20 mouse cellular contexts compared by ENCODE assay signal in the genomic region with DNA sequence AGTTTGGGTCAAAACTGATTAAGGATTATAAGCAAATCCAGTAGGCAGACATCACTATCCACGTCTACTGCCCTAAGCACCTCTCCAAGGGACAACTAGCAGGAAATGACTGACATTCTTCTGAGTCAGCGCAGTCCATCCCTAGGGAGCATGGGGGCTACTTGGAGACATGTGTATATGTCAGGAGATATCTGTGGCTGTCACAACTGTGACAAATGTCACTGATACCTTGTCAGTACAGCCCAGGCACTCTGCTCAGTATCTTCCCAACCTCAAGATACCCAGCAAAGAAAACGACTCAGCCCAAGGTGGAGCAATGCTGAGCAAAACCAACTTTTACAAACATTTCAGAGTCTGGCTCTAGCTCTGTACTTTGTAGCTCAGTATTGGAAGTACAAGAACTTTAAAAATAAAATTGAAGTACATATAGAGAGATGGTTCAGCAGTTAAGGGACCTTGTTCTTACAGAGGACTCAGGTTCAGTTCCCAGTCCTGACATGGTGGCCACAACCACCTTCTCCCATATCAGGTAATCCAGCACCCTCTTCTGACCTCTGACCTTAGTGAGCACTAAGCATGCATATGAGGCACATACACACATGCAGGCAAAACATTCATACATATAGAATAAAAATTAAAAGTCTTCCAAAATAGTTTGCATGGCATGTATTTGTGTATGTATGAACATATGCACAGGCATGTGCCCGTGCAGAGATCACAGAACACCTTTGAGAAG. TPM values are rescaled to one million over a fixed set of nuclear protein-coding genes. Genes with fewer than 3 reads are reported as not detected.
DNase-seq lines count a peak whose midpoint lies in the region; ATAC-seq and TF ChIP-seq lines count a peak whose summit lies in the region.
"Had no signal": no experiment of that assay in that cellular context is flagged by ENCODE, and none has a peak within 500 bp of the region (broad histone marks: within the 10 kb centered on the region; RNA-seq: fewer than 3 reads in every experiment).

No protein-coding gene starts in this region.

- H3K4me2 ChIP-seq in heart, embryonic 12.5 days, result no peak overlapping the region
- H3K4me2 ChIP-seq in stomach, embryonic 15.5 days, result no peak overlapping the region
- no peak overlapping the region for H3K4me2 ChIP-seq in stomach, postnatal 0 days (replicated peaks; ENCODE audit: low read depth)
- peak overlapping the region; percentile 51 for H3K4me2 ChIP-seq in liver, embryonic 12.5 days
- H3K4me2 ChIP-seq: hindbrain, embryonic 13.5 days; kidney, embryonic 15.5 days; limb, embryonic 12.5 days; neural tube, embryonic 15.5 days had no signal

- WGBS in heart, embryonic 12.5 days, result 23% methylated on average over 4 of the region's 4 CpGs
- 67% methylated on average over 4 of the region's 4 CpGs for WGBS in stomach, embryonic 15.5 days
- WGBS in stomach, postnatal 0 days, result 64% methylated on average over 4 of the region's 4 CpGs
- WGBS in liver, embryonic 12.5 days (ENCODE audit: insufficient replicate concordance), result 30% methylated on average over 4 of the region's 4 CpGs

- TF ChIP-seq EP300 in stomach, postnatal 0 days (optimal IDR thresholded peaks at IDR 0.05), result no peak

- no peaks in the 10 kb centered on the region for H3K9me3 ChIP-seq in heart, embryonic 12.5 days (replicated peaks)
- H3K9me3 ChIP-seq in stomach, embryonic 15.5 days, result no peaks in the 10 kb centered on the region
- H3K9me3 ChIP-seq in stomach, postnatal 0 days (ENCODE audit: control insufficient read depth, low read length), result no peaks in the 10 kb centered on the region
- H3K9me3 ChIP-seq in liver, embryonic 12.5 days (replicated peaks), result no peaks in the 10 kb centered on the region
- H3K9me3 ChIP-seq: hindbrain, embryonic 13.5 days; kidney, embryonic 15.5 days; limb, embryonic 12.5 days; neural tube, embryonic 15.5 days had no signal

- peak; percentile 73 for ATAC-seq in heart, embryonic 12.5 days (ENCODE audit: insufficient number of reproducible peaks, low FRiP score)
- ATAC-seq in stomach, embryonic 15.5 days (ENCODE audit: insufficient read depth, low FRiP score, low read depth), result peak; percentile 81; the same call in 1 of the 2 replicates
- no peak for ATAC-seq in stomach, postnatal 0 days (ENCODE audit: low FRiP score, low TSS enrichment)
- peak; percentile 84 for ATAC-seq in liver, embryonic 12.5 days
- ATAC-seq: activated CD4-positive, CD25-positive, alpha-beta regulatory T cell, adult 4 months; Patski had no signal

- DNase-seq in heart, adult 11 months, result no peak
- no peak for DNase-seq in stomach, postnatal 0 days (ENCODE audit: low spot score)
- DNase-seq in yolk sac, embryonic 10.5 days (ENCODE audit: low spot score), result peak; percentile 3
- DNase-seq in thymus, postnatal 10 days (ENCODE audit: low spot score in 2 of 2), result no peak
- DNase-seq in cerebellum, adult 11-12 months, result no peak
- DNase-seq: adrenal gland, postnatal 25 days; B cell, adult 2 months; cerebellum, postnatal 36 days; gastrocnemius, postnatal 14 days; midbrain, embryonic 14.5 days had no signal

- H3K27ac ChIP-seq in heart, embryonic 12.5 days (ENCODE audit: poor library complexity, severe bottlenecking), result peak overlapping the region; percentile 29; the same call in 1 of the 2 replicates
- H3K27ac ChIP-seq in stomach, embryonic 15.5 days, result no peak overlapping the region
- H3K27ac ChIP-seq in stomach, postnatal 0 days (replicated peaks), result no peak overlapping the region
- H3K27ac ChIP-seq in liver, embryonic 12.5 days, result peak overlapping the region; percentile 84
- H3K27ac ChIP-seq: hindbrain, embryonic 13.5 days; kidney, embryonic 15.5 days; limb, embryonic 12.5 days; neural tube, embryonic 15.5 days had no signal

- peaks cover 16% of the 10 kb centered on the region for H3K36me3 ChIP-seq in heart, embryonic 12.5 days
- no peaks in the 10 kb centered on the region for H3K36me3 ChIP-seq in stomach, embryonic 15.5 days
- H3K36me3 ChIP-seq in stomach, postnatal 0 days (ENCODE audit: control insufficient read depth, insufficient read depth, low read length), result no peaks in the 10 kb centered on the region
- peaks cover 41% of the 10 kb centered on the region for H3K36me3 ChIP-seq in liver, embryonic 12.5 days

- H3K4me3 ChIP-seq in heart, embryonic 12.5 days, result no peak overlapping the region
- no peak overlapping the region for H3K4me3 ChIP-seq in stomach, embryonic 15.5 days (replicated peaks)
- H3K4me3 ChIP-seq in stomach, postnatal 0 days (ENCODE audit: low read depth, low read length), result no peak overlapping the region
- H3K4me3 ChIP-seq in liver, embryonic 12.5 days, result peak overlapping the region; percentile 1; the same call in 1 of the 2 replicates
- H3K4me3 ChIP-seq: hindbrain, embryonic 13.5 days; kidney, embryonic 15.5 days; limb, embryonic 12.5 days; myocyte; neural tube, embryonic 15.5 days had no signal

- H3K9ac ChIP-seq in heart, embryonic 12.5 days, result no peak overlapping the region
- no peak overlapping the region for H3K9ac ChIP-seq in stomach, embryonic 15.5 days
- no peak overlapping the region for H3K9ac ChIP-seq in stomach, postnatal 0 days (ENCODE audit: low read length)
- peak overlapping the region; percentile 9; the same call in 1 of the 2 replicates for H3K9ac ChIP-seq in liver, embryonic 12.5 days
- H3K9ac ChIP-seq: hindbrain, embryonic 13.5 days; kidney, embryonic 15.5 days; limb, embryonic 12.5 days; neural tube, embryonic 15.5 days had no signal

- peaks cover 63% of the 10 kb centered on the region for H3K4me1 ChIP-seq in heart, embryonic 12.5 days (replicated peaks)
- no peaks in the 10 kb centered on the region for H3K4me1 ChIP-seq in stomach, embryonic 15.5 days
- no peaks in the 10 kb centered on the region for H3K4me1 ChIP-seq in stomach, postnatal 0 days (replicated peaks; ENCODE audit: control insufficient read depth, insufficient read depth)
- peaks cover 97% of the 10 kb centered on the region for H3K4me1 ChIP-seq in liver, embryonic 12.5 days
- H3K4me1 ChIP-seq: limb, embryonic 12.5 days; neural tube, embryonic 15.5 days had no signal

- no peaks in the 10 kb centered on the region for H3K27me3 ChIP-seq in heart, embryonic 12.5 days (replicated peaks)
- no peaks in the 10 kb centered on the region for H3K27me3 ChIP-seq in stomach, embryonic 15.5 days (replicated peaks)
- no peaks in the 10 kb centered on the region for H3K27me3 ChIP-seq in stomach, postnatal 0 days (ENCODE audit: control insufficient read depth, insufficient read depth, low read length)
- no peaks in the 10 kb centered on the region for H3K27me3 ChIP-seq in liver, embryonic 12.5 days (replicated peaks)
- H3K27me3 ChIP-seq: hindbrain, embryonic 13.5 days; kidney, embryonic 15.5 days; limb, embryonic 12.5 days; neural tube, embryonic 15.5 days; Patski had no signal

- no peak for TF ChIP-seq CTCF in stomach, postnatal 0 days (IDR thresholded peaks at IDR 0.05; ENCODE audit: low read depth)

RNA-seq across cellular contexts. Expression of gene Zbtb46, which starts 38.2 kb away (rescaled TPM):
- polyA plus RNA-seq in heart, embryonic 12.5 days (2016; fragmentation: Nextera tagmentation; extraction: Ambion mirVana), result 13.5 and 15.1 TPM in 2 replicates
- 9.7 and 10.0 TPM in 2 replicates for polyA plus RNA-seq in stomach, embryonic 15.5 days (2015; fragmentation: Nextera tagmentation; extraction: Ambion mirVana)
- polyA plus RNA-seq in stomach, postnatal 0 days (2015; fragmentation: Nextera tagmentation; extraction: Ambion mirVana), result 2.4 TPM in 2 replicates
- 15.5 and 16.9 TPM in 2 replicates for polyA plus RNA-seq in liver, embryonic 12.5 days (2016; fragmentation: Nextera tagmentation; extraction: Ambion mirVana)

RNA-seq across cellular contexts. Expression of gene Lime1, which starts 41.2 kb away (rescaled TPM):
- polyA plus RNA-seq in heart, embryonic 12.5 days (2016; fragmentation: Nextera tagmentation; extraction: Ambion mirVana), result 16.2 and 16.9 TPM in 2 replicates
- polyA plus RNA-seq in stomach, embryonic 15.5 days (2015; fragmentation: Nextera tagmentation; extraction: Ambion mirVana), result 18.2 and 20.2 TPM in 2 replicates
- polyA plus RNA-seq in stomach, postnatal 0 days (2015; fragmentation: Nextera tagmentation; extraction: Ambion mirVana), result 8.3 and 8.8 TPM in 2 replicates
- 10.3 and 12.1 TPM in 2 replicates for polyA plus RNA-seq in liver, embryonic 12.5 days (2016; fragmentation: Nextera tagmentation; extraction: Ambion mirVana)

RNA-seq across cellular contexts. Expression of gene Arfrp1, which starts 55.9 kb away (rescaled TPM):
- 50.0 and 54.1 TPM in 2 replicates for polyA plus RNA-seq in heart, embryonic 12.5 days (2016; fragmentation: Nextera tagmentation; extraction: Ambion mirVana)
- 58.6 and 62.4 TPM in 2 replicates for polyA plus RNA-seq in stomach, embryonic 15.5 days (2015; fragmentation: Nextera tagmentation; extraction: Ambion mirVana)
- 30.1 and 33.7 TPM in 2 replicates for polyA plus RNA-seq in stomach, postnatal 0 days (2015; fragmentation: Nextera tagmentation; extraction: Ambion mirVana)
- 34.4 and 36.7 TPM in 2 replicates for polyA plus RNA-seq in liver, embryonic 12.5 days (2016; fragmentation: Nextera tagmentation; extraction: Ambion mirVana)

RNA-seq across cellular contexts. Expression of gene Zgpat, which starts 56.3 kb away (rescaled TPM):
- 33.8 and 33.9 TPM in 2 replicates for polyA plus RNA-seq in heart, embryonic 12.5 days (2016; fragmentation: Nextera tagmentation; extraction: Ambion mirVana)
- 36.2 and 38.5 TPM in 2 replicates for polyA plus RNA-seq in stomach, embryonic 15.5 days (2015; fragmentation: Nextera tagmentation; extraction: Ambion mirVana)
- polyA plus RNA-seq in stomach, postnatal 0 days (2015; fragmentation: Nextera tagmentation; extraction: Ambion mirVana), result 15.5 and 18.2 TPM in 2 replicates
- polyA plus RNA-seq in liver, embryonic 12.5 days (2016; fragmentation: Nextera tagmentation; extraction: Ambion mirVana), result 22.6 and 23.9 TPM in 2 replicates

Comparison
In these comparisons a context has a peak if more than half of its experiments do, and no peak if none do; other contexts are left out.
1. H3K27ac ChIP-seq: peak in heart, embryonic 12.5 days (single experiment) and liver, embryonic 12.5 days (single experiment); none in stomach, embryonic 15.5 days (single experiment) and stomach, postnatal 0 days (single experiment).